Mouse (Mus musculus): ENCODE results near the gene Vmn1r55.

DNA sequence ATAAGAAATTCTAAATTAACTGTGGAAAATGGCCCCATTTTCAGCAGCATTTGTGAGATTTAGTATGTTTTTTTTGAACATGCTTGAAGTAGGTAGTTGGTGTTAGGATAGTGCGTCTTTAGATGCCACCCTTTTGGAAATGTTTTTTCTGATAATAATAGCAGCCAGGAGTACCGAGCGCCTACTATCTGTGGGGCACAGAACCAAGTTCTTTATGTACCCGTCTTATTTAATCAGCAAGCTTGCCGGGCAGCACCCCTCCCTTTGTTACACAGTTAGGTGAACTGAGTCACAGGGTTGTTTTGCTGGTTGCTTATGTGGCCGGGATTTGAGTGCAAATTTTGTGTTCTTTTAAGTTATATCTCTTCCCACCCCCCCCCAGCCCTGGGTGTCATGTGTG, 68.2 kb downstream of the Vmn1r55 start:
- TF ChIP-seq CTCF (IDR thresholded peaks at IDR 0.05; ENCODE audit: extremely low read depth, insufficient read depth, low read length) = no peak
- no peak for TF ChIP-seq POLR2A (IDR thresholded peaks at IDR 0.05; ENCODE audit: extremely low read depth, insufficient read depth, low read length)
